Mouse (Mus musculus) intestine, embryonic 16.5 days (tissue): ENCODE results near the gene Carns1. TPM values are rescaled to one million over a fixed set of nuclear protein-coding genes. Genes with fewer than 3 reads are reported as not detected.
A peak's percentile ranks its signal among the peaks of the same experiment; 100 is the strongest.
"Not testable (repeated sequence)": the region's sequence is repeated elsewhere in the genome, so short reads cannot be mapped to it uniquely, and the experiment has no call there.

Experiments
- ATAC-seq: fragments of 200-750 bp; cut with Nextera tagmentation; 2 replicates; pipeline ENCODE4 v1.8.0; 2017; ENCODE audit warnings: moderate TSS enrichment, moderate library complexity
- H3K27ac ChIP-seq: fragments of 300-500 bp; sonication (generic); 2 replicates; pipeline ENCODE4 v1.5.1; 2014; ENCODE audit warnings: mild to moderate bottlenecking, low read length
- H3K27me3 ChIP-seq: fragments of 300-500 bp; sonication (generic); replicated peaks from 2 replicates; pipeline ENCODE4 v1.6.1; 2014; ENCODE audit warnings: low read length, control low read depth, mixed read lengths; ENCODE audit not compliant: control insufficient read depth, insufficient read depth
- H3K36me3 ChIP-seq: fragments of 300-500 bp; sonication (generic); 2 replicates; pipeline ENCODE4 v1.6.1; 2014; ENCODE audit warnings: low read length, control low read depth; ENCODE audit not compliant: control insufficient read depth, insufficient read depth
- H3K4me1 ChIP-seq: fragments of 300-500 bp; sonication (generic); 2 replicates; pipeline ENCODE4 v1.6.1; 2014; ENCODE audit warnings: low read length, control low read depth, mixed read lengths; ENCODE audit not compliant: control insufficient read depth, insufficient read depth
- H3K4me2 ChIP-seq: fragments of 300-500 bp; sonication (generic); 2 replicates; pipeline ENCODE4 v1.6.1; 2014; ENCODE audit warnings: low read depth, low read length, control low read depth
- H3K4me3 ChIP-seq: fragments of 300-500 bp; sonication (generic); 2 replicates; pipeline ENCODE4 v1.5.1; 2014; ENCODE audit warnings: mild to moderate bottlenecking, low read length
- H3K9ac ChIP-seq: fragments of 300-500 bp; sonication (generic); 2 replicates; pipeline ENCODE4 v1.6.1; 2014; ENCODE audit warnings: low read depth, low read length
- H3K9me3 ChIP-seq: fragments of 300-500 bp; sonication (generic); 2 replicates; pipeline ENCODE4 v1.6.1; 2016; ENCODE audit warnings: low read length, control low read depth; ENCODE audit not compliant: control insufficient read depth
- WGBS: fragments of 180-500 bp; shearing (Covaris S2); extraction: QIAGEN DNeasy Blood & Tissue Kit; methylation state at CpG from one replicate; pipeline ENCODE4 v1.1.7; 2014; 5-methylcytosine and 5-hydroxymethylcytosine counted together
- polyA plus RNA-seq: library from polyadenylated mRNA; unstranded; fragments of >200 nt; fragmentation: Nextera tagmentation; extraction: Ambion mirVana; gene quantifications from 2 replicates; pipeline ENCODE4 v1.2.1, GENCODE M21; 2015

Gene Carns1
- polyA plus RNA-seq, 1 experiment from 2014 or later = 1.4 TPM

- Histone ChIP-seq H3K4me2 (no peak overlapping the region), H3K27ac (no peak overlapping the region), H3K4me3 (no peak overlapping the region), H3K9me3 (no peaks in the 10 kb centered on the region), H3K27me3 (no peaks in the 10 kb centered on the region), H3K4me1 (peaks cover 8% of the 10 kb centered on the region), H3K9ac (no peak overlapping the region), H3K36me3 (peaks cover 16% of the 10 kb centered on the region; the same call in 1 of the 2 replicates)
- 86% methylated on average over 5 of the region's 5 CpGs for WGBS
- ATAC-seq = no peak
These were observed 44.2 kb downstream of the Carns1 start for GRCm38 (mm10) chr19:4131075-4131474.

- H3K27ac ChIP-seq = no peak overlapping the region
- H3K36me3 ChIP-seq = peaks cover 16% of the 10 kb centered on the region; the same call in 1 of the 2 replicates
- H3K4me1 ChIP-seq = peaks cover 8% of the 10 kb centered on the region
- no peak overlapping the region for H3K4me3 ChIP-seq
- no peak overlapping the region for H3K4me2 ChIP-seq
- no peak overlapping the region for H3K9ac ChIP-seq
- WGBS = 88% methylated on average over 4 of the region's 4 CpGs
- H3K27me3 ChIP-seq = no peaks in the 10 kb centered on the region
- ATAC-seq = no peak
- H3K9me3 ChIP-seq = no peaks in the 10 kb centered on the region
These were observed 45.2 kb downstream of the Carns1 start for GRCm38 (mm10) chr19:4130106-4130505.

GRCm38 (mm10) chr19:4129462-4129861 lies 45.8 kb downstream of the Carns1 start:
- Histone ChIP-seq H3K4me3 (no peak overlapping the region), H3K4me2 (no peak overlapping the region), H3K9ac (0 out of 2 replicates have a peak overlapping the region, but pooled peaks have one; percentile 10), H3K4me1 (peaks cover 12% of the 10 kb centered on the region), H3K36me3 (peaks cover 16% of the 10 kb centered on the region; the same call in 1 of the 2 replicates), H3K27ac (no peak overlapping the region), H3K9me3 (no peaks in the 10 kb centered on the region), H3K27me3 (no peaks in the 10 kb centered on the region)
- WGBS = 90% methylated on average over 7 of the region's 7 CpGs
- ATAC-seq = no peak

- Histone ChIP-seq H3K9me3 (no peaks in the 10 kb centered on the region), H3K27me3 (no peaks in the 10 kb centered on the region), H3K4me3 (peak overlapping the region; percentile 87), H3K4me2 (peak overlapping the region; percentile 79), H3K9ac (peak overlapping the region; percentile 87), H3K27ac (0 out of 2 replicates have a peak overlapping the region, but pooled peaks have one; percentile 1), H3K4me1 (peaks cover 12% of the 10 kb centered on the region), H3K36me3 (peaks cover 10% of the 10 kb centered on the region; the same call in 1 of the 2 replicates)
- WGBS = 51% methylated on average over 7 of the region's 7 CpGs
- ATAC-seq = no peak
These were observed 48.4 kb downstream of the Carns1 start for GRCm38 (mm10) chr19:4126759-4127495.

- Histone ChIP-seq H3K4me3 (peak within 1 kb of the TSS; percentile 87), H3K9me3 (no peaks in the 10 kb centered on the region), H3K4me2 (peak within 1 kb of the TSS; percentile 79), H3K9ac (peak within 1 kb of the TSS; percentile 87), H3K27me3 (no peaks in the 10 kb centered on the region), H3K4me1 (peaks cover 12% of the 10 kb centered on the region), H3K27ac (peak within 1 kb of the TSS; percentile 57; the same call in 1 of the 2 replicates), H3K36me3 (0 out of 2 replicates have a peak, but pooled peaks cover 1% of the 10 kb centered on the region)
- peak; percentile 93 for ATAC-seq
- WGBS = 1% methylated on average over 51 of the region's 64 CpGs
These were observed 49.3 kb downstream of the Carns1 start, which contains the start of gene Aip for GRCm38 (mm10) chr19:4125741-4126696. Gene Aip (minus strand): TSS chr19:4125858.

- peaks cover 20% of the 10 kb centered on the region for H3K4me1 ChIP-seq
- H3K9ac ChIP-seq = peak overlapping the region; percentile 87
- H3K36me3 ChIP-seq, H3K9me3 ChIP-seq, H3K27ac ChIP-seq, H3K27me3 ChIP-seq: not testable (repeated sequence)
- peak; percentile 32 for ATAC-seq
- H3K4me3 ChIP-seq = peak overlapping the region; percentile 87
- H3K4me2 ChIP-seq = peak overlapping the region; percentile 79
- WGBS = 9% methylated on average over 4 of the region's 4 CpGs
These were observed 50.0 kb downstream of the Carns1 start for GRCm38 (mm10) chr19:4125268-4125667.

- H3K9ac ChIP-seq = no peak overlapping the region
- peak overlapping the region; percentile 6; the same call in 1 of the 2 replicates for H3K27ac ChIP-seq
- ATAC-seq = no peak
- H3K9me3 ChIP-seq = no peaks in the 10 kb centered on the region
- H3K27me3 ChIP-seq = no peaks in the 10 kb centered on the region
- H3K4me2 ChIP-seq = no peak overlapping the region
- WGBS = 75% methylated on average over 4 of the region's 4 CpGs
- H3K36me3 ChIP-seq = 0 out of 2 replicates have a peak, but pooled peaks cover 2% of the 10 kb centered on the region
- H3K4me1 ChIP-seq = peaks cover 21% of the 10 kb centered on the region
- H3K4me3 ChIP-seq = no peak overlapping the region
These were observed 50.8 kb downstream of the Carns1 start for GRCm38 (mm10) chr19:4124432-4124831.

- Histone ChIP-seq H3K27me3 (no peaks in the 10 kb centered on the region), H3K4me2 (no peak overlapping the region), H3K36me3 (0 out of 2 replicates have a peak, but pooled peaks cover 2% of the 10 kb centered on the region), H3K9me3 (no peaks in the 10 kb centered on the region), H3K4me1 (peaks cover 21% of the 10 kb centered on the region), H3K27ac (no peak overlapping the region), H3K9ac (no peak overlapping the region), H3K4me3 (no peak overlapping the region)
- ATAC-seq = no peak
- 83% methylated on average over 7 of the region's 7 CpGs for WGBS
These were observed 52.6 kb downstream of the Carns1 start for GRCm38 (mm10) chr19:4122411-4123370.
